Mouse (Mus musculus) frontal cortex, adult (tissue): ENCODE data around the gene St6galnac5.

ENCODE experiments used
- ATAC-seq: cut with Nextera tagmentation; 2 replicates; pipeline ENCODE4 v1.9.2; 2017; ENCODE audit warnings: mild to moderate bottlenecking, moderate library complexity, mixed read lengths; ENCODE audit not compliant: low TSS enrichment

The St6galnac5 gene

GRCm38 (mm10) chr3:152867654-152868525 lies 114.2 kb downstream of the St6galnac5 start:
- peak; percentile 80 for ATAC-seq

- peak; percentile 38; the same call in 1 of the 2 replicates for ATAC-seq
Observed at GRCm38 (mm10) chr3:152866035-152866965, 115.7 kb downstream of the St6galnac5 start.

GRCm38 (mm10) chr3:152861978-152862377 lies 120.1 kb downstream of the St6galnac5 start:
- ATAC-seq, result no peak

- no peak for ATAC-seq
Observed at GRCm38 (mm10) chr3:152861450-152861849, 120.6 kb downstream of the St6galnac5 start.

GRCm38 (mm10) chr3:152856095-152856494 lies 126.0 kb downstream of the St6galnac5 start:
- ATAC-seq, result no peak

- no peak for ATAC-seq
Observed at GRCm38 (mm10) chr3:152855006-152855614, 126.9 kb downstream of the St6galnac5 start.

GRCm38 (mm10) chr3:152843925-152844324 lies 138.1 kb downstream of the St6galnac5 start:
- ATAC-seq, result no peak

- ATAC-seq, result no peak
Observed at GRCm38 (mm10) chr3:152842648-152843047, 139.4 kb downstream of the St6galnac5 start.

- peak; percentile 73 for ATAC-seq
Observed at GRCm38 (mm10) chr3:152841264-152841663, 140.8 kb downstream of the St6galnac5 start.

GRCm38 (mm10) chr3:152837938-152838337 lies 144.1 kb downstream of the St6galnac5 start:
- ATAC-seq, result peak; percentile 68

- peak; percentile 48 for ATAC-seq
Observed at GRCm38 (mm10) chr3:152837407-152837806, 144.6 kb downstream of the St6galnac5 start.

GRCm38 (mm10) chr3:152832436-152832835 lies 149.6 kb downstream of the St6galnac5 start:
- ATAC-seq, result no peak

- no peak for ATAC-seq
Observed at GRCm38 (mm10) chr3:152831974-152832373, 150.1 kb downstream of the St6galnac5 start.

GRCm38 (mm10) chr3:152831377-152831776 lies 150.7 kb downstream of the St6galnac5 start:
- ATAC-seq, result no peak

- no peak for ATAC-seq
Observed at GRCm38 (mm10) chr3:152821202-152821601, 160.8 kb downstream of the St6galnac5 start.

- no peak for ATAC-seq
Observed at GRCm38 (mm10) chr3:152820406-152820805, 161.6 kb downstream of the St6galnac5 start.

- no peak for ATAC-seq
Observed at GRCm38 (mm10) chr3:152815110-152815509, 166.9 kb downstream of the St6galnac5 start.

- peak; percentile 76 for ATAC-seq
Observed at GRCm38 (mm10) chr3:152813905-152814304, 168.1 kb downstream of the St6galnac5 start.

- peak; percentile 83 for ATAC-seq
Observed at GRCm38 (mm10) chr3:152799738-152800431, 182.2 kb downstream of the St6galnac5 start.

- no peak for ATAC-seq
Observed at GRCm38 (mm10) chr3:152797354-152797753, 184.7 kb downstream of the St6galnac5 start.

GRCm38 (mm10) chr3:152796216-152796615 lies 185.8 kb downstream of the St6galnac5 start:
- no peak for ATAC-seq
